Mouse (Mus musculus): Measurements from ENCODE around the gene Ehbp1.

The Ehbp1 gene

DNA sequence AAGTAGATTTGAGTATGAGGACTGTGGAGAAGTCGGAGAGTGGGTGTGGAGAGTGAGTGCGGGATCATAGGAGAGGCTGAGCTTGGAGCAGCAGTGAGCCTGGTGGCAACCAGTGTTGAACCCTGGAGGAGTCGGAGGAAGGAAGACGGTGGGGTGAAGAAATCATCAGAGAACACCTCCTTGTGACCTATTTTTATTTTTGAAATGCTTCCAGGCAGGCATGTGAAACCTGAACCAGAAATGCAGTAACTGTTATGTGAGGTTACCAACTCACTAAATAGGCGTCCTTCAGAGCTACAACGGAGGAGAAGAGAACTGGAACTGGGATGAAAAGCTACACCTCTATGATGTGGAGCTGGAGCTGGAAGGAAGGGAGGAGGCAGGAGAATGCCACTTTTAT is 144.2 kb downstream of the Ehbp1 start:
- no peak for DNase-seq (ENCODE audit: low spot score in 2 of 2)

DNA sequence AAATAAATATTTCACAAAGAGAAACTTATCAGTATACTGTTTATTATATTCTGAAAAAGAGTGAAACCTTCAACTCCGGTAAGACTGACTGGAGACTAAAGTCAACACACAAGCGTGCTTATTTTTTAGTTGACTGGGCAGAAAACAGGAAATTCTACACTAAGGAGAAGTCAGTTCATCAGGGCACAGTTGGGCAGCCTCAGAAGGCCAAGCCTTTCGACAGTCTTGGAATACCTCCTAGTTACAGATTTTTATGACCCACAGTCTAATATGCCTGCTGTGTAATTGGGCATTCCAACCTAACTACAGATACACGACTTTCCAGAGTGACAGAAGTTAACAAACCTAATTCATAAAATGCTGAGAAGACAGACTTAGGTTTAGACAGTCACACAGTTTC is 145.3 kb downstream of the Ehbp1 start:
- no peak for DNase-seq (ENCODE audit: low spot score in 2 of 2)

DNA sequence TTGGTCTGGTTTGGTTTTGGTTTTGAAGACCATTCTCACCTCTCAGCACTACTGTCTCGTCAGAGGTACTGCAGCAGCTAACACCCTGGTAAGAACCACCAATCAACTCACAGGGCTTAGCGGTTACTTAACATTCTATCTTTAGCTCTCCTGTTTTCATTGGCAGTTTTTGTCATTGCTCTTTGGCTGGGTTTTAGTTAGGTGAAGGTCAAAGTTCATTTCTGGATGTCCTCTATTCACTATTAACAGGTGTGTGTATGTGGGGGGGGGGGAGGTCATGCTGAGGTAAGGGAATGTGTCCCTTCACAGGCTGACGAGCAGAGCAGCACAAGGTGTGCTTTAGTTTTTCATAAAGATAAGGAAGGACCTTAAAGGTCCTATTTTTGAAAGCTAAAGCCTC is 147.5 kb downstream of the Ehbp1 start:
- no peak for DNase-seq (ENCODE audit: low spot score in 2 of 2)

DNA sequence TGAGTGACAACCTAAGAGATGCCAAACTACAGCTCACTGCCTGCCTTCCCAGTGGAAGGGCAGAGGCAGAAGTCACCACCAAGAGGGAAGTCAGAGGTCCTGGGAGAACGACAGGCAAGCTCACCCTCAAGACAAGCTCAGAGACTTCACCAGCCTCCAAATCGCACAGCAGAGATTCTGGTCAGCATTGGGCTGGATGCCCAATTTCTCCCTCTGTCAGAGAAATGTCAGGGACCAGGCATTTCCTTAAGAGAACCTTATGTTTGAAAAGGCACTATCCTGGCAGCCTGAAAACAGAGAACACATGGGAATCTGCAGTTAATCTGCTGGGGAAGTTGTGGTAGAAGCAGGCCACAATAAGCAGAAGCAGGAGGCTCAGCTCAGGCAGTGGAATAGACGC is 151.5 kb downstream of the Ehbp1 start:
- DNase-seq (ENCODE audit: low spot score in 2 of 2): no peak

DNA sequence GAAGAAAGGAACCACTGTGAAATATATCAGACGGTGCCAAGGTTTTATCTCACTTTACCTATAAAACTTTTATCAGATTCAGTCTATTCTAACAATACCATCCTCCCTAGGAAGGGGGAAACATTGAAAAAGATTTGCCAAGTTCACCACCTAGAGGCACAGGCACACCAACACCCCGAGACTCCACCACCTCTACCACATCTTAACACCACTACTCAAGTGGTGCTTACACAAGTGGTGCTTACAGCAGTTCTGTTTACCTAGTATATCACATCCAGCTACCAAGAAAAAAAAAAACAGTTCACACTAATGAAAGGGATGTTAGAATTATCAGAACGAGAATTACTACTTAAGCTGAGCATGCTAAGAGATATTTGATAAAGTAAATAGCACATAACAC is 152.1 kb downstream of the Ehbp1 start:
- no peak for DNase-seq (ENCODE audit: low spot score in 2 of 2)

DNA sequence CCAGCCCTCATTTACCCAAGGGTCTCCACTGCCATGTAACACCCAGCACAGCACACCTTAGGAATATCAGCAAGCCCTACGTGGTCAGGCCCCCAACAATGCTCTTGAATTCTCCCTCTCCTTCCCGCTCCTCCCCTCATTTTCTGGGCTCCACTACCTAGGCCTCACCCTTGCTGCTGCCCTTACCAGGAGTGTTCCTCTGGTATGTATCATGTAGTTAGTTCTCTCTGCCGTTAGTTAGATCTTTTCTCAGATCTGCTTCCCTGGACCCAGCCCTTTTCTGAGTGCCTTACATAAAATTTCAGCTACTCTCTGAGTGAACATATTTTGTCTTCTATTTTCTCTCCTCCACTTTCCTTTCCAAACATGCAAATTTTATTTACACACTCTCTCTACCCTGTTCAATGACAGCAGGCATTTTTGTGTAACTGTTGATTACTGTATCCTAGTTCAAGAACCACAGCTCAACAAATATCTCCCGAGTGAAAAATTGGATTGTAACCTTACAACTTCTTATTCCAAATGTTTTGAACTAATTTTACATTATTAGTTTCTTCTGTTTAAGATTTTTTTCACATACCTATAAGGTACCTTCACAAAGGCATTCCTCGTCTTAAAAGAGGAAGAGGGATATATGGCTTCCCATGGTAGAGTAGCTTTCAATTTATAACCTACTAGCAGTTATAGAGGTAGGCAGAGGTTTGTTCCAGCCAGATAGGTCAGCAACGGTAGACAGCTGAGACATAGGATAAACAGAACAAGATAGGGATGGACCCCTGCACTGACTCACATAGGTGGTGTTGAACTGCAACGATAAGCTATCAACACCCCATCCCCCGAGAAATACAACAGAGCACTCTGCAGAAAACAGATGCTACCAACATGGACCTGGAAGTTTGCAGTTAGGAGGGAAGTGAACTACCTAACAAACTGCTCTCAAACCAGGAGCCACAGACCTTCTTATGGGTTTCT is 160.3 kb downstream of the Ehbp1 start:
- no peak for DNase-seq (ENCODE audit: low spot score in 2 of 2)

DNA sequence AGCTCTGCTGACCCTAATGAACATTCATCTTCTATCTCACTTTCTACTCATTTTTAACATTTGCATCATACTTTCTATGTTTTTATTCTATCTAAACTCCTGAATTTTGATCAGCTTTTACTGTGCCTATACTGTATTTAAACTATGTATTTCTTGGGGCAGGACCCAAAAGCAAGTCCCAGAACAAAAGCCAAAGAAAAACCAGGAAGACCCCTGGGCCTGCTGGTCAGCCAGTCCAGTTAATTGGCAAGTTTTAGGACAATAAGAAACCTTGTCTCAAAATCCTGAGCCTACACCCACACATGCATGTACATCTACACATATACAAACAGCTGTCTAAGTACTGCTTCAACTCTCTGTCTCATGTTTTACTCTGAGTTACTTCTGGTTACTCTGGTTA is 161.9 kb downstream of the Ehbp1 start:
- DNase-seq (ENCODE audit: low spot score in 2 of 2): no peak

DNA sequence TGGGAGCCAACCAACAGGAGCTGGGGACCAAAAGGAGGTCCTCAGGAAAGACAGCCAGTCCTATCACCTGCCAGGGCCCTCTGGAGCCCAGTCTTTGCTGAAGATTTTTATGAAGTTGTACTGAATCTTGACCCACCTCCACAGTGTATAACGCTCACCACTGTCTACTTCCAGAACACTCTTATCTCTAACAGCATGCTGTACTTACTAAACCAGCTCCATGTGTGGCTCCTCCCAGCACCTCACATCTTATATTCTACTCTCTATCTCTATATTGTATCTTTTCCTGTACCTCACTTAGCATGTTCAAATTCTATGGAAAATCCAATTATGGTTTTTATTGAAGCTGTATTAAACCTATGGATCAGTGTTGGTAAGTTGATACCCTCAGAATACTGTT is 163.5 kb downstream of the Ehbp1 start:
- no peak for DNase-seq (ENCODE audit: low spot score in 2 of 2)

DNA sequence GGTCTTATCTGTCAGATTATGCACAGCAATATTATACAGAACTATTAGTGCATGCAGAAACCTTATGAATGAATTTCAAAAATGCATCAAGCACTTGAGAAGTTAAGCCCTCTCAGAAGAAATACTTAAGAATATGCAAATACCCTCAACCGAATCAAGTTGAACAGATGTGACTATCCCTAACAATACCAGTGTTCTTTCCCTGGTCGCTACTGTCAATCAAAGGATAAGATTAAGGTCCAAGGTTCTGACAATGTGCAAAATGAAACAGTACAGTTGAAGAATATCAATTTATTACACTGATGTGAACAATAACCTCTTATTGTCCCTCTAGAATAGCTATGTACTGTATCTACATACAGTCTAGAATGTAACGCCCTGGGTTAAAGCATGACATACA is 167.8 kb downstream of the Ehbp1 start:
- no peak for DNase-seq (ENCODE audit: low spot score in 2 of 2)

DNA sequence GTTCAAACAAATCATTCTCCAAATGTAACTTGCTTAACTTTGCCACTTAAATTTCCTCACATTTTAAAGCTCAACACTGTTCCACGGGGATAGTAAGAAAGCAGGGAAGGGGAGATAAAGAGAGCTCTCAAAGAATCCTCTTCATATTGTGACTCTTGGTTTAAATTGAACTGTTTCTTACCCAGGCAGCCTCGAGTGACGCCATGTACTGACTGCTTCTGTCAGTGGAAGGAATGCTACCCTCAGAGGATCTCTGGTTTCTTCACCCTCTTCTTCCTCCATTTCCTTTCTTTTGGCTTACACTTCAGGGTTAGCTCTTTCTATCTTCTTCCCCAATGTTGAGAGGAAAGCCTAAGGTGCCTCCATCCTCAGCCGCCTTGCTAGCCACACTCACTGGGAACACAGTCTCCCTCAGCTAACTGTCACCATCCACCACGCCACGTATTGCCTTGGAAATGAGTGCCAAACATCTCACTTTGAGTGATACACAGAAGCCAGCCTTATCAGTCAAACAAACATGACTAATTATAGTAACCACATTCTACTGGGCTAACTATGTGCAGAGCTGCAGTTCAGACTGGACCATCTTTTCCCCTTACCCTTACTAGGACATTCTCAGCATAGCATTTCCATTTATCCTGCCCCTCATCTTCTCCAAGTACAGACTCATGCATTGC is 171.0 kb downstream of the Ehbp1 start:
- no peak for DNase-seq (ENCODE audit: low spot score in 2 of 2)

DNA sequence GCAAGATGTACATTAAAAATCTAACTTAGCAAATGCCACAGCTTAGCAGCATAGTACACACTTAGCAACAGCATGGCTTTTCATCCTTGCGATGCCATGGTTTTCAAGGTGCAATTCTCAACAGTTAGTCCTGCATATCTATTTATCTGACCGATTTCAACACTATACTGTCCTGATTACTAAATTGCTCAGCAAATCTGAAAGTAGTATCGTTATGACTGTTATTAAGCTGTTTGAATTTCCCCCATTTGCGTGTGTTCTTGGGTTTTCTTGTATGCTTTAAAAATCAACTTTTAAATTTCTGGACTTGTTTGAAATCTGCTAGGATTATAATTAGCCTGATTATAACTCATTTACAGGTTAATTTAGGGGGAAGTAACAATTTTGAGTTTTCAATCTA is 184.2 kb downstream of the Ehbp1 start:
- no peak for DNase-seq (ENCODE audit: low spot score in 2 of 2)

DNA sequence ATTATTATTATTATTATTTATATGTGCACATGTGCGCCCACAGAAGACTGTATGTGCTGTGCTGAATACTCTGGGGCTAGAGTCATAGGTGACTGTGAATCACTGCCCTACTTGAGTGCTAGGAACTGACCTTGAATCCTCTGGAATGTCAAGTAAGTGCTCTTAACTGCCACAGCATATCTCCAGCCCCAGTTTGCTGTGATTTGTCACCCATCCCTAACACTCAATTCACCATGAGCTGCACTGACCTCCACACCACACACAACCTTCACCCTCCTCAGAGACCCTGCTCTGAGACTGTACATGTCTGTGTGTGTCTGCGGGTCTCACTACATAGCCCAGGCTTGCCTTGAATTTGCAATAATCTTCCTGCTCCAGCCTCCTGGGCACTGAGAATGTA is 185.9 kb downstream of the Ehbp1 start:
- DNase-seq (ENCODE audit: low spot score in 2 of 2): no peak

DNA sequence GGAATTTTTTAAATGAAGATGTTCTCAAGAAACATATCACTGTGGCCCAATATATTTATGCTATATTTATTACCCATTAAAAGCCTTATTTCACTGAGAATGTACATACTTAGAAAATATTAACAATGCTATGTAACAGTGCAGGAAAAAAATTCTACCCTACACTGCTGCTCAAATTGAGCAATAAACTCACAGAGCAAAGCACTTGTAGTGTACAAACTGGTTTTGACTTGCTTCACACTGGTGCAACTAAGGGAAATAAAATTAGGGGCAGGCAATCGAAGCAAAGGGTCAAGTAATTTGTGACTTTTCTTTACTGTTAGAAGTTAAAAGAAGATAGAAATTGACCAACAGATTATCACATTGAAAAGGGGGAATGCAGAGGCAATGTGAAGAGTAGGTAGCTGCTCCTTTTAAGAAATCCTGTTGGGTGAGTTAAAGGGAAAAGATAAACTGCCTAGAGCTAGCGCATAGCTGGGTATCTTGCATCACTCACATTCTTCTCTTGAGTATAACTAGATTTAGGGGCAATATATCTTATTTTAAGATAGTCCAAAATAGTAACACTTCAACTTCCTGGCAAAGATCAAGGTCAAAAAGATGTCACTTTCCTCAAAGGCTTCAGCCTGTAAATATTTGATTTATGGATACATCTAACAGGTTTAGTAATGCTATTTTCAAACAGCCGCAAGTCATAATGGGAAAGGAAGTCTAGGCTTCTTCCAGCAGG is 186.6 kb downstream of the Ehbp1 start:
- no peak for DNase-seq (ENCODE audit: low spot score in 2 of 2)

DNA sequence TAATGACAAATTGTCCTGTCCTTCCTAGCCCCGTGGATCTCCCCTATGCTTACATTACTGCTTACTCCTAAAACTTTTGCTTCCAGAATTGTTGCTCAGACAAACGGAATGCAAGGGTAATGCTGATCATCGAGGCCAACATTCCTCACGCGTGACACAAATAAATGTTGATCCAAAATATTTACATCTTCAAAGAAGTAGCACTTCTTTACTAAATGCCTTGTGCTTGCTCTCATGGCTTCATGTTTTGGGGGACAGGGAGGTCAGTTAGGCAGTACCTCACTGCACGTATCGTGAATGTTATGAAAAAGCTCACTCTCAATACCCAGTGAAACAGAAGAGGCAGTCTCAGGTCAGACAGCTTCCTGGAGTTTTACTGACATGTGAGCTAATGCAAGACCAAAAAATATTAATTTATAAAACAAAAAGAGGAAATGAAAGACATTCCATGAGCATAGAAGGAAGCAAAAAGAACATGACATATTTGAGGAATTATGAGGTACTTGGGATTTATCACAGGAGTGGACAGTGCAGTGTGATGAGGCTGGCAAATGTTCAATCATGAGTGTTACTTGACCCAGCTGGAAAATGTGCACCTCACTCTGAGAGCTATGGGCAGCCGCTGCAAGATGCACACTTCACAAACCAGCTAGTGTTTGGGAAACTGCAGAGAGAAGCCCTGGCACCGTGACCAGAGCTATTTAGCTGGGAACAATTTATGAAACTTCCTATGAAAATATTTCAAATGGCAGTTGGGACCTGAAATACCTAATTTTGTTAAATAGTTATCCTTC is 187.4 kb downstream of the Ehbp1 start:
- DNase-seq (ENCODE audit: low spot score in 2 of 2): no peak

DNA sequence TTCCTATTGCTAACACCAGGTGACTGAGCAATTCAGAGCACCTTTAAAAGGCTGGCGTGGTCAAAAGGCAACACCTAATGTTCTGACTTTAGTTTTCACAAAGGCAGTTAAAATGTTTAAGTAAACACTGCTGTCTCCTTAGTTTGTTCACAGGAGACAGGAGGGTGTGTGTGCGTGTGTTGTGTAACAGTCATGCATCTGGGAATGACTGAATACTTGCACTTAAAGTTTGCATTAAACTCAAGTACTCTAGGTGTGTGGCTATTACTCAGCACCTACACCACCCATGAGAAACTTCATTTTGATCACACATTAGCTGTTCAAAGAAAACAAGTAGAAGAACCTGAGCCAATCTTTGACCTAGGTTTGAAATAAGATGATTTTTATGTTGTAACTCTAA is 201.4 kb downstream of the Ehbp1 start:
- DNase-seq (ENCODE audit: low spot score in 2 of 2): no peak

DNA sequence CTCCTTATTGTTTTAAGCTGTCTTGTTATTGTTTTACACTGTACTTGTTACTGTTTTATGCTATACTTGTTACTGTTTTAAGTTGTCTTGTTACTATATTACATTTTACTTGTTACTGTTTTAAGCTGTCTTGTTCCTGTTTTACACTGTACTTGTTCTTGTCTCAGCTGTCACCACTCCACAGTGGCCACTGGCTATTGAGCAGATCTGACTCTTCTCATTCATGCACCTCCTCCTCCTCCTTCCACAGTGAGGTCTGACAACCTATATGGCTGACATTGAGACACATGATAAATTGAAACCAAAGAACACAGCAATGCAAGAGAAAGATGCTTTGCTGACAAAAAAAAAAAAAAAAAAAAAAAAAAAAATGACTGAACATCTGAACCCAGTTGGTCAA is 203.6 kb downstream of the Ehbp1 start:
- DNase-seq (ENCODE audit: low spot score in 2 of 2): no peak

DNA sequence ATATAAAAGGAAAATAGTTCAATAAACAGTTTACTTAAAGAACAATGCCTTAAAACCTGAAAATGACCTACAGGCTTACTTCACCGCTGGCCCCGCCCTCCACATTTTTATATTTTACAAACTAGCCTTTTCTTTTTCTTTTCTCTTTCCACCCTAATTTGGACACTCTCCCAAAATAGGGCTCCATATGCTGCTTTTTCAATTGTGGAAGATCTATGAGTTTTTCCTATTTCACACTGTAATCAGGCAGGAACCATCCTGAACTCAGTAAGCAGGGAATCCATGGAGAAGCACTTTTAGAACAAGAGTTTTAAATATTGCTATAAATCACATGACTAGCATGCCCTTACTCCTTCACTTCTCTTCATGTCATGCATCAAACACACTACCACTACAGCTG is 216.9 kb downstream of the Ehbp1 start:
- DNase-seq (ENCODE audit: low spot score in 2 of 2): no peak

DNA sequence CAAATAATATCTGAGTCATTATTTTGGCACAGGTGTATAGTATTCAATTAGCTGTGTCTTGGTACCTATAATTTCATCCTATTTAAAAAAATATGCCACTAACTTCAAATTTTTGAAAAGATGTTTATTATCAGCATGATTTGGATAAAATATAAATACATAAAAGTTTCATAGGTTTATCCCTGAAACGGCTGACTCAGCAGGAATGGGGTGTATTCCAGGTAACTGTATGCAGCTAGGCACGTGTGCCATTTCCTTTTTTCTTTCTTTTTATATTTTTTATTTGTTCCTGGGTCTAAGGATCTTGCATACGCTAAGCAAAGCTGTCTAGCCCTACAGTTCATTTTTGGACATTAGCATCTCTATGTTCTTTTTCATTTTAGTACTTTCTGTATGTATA is 223.2 kb downstream of the Ehbp1 start:
- no peak for DNase-seq (ENCODE audit: low spot score in 2 of 2)

DNA sequence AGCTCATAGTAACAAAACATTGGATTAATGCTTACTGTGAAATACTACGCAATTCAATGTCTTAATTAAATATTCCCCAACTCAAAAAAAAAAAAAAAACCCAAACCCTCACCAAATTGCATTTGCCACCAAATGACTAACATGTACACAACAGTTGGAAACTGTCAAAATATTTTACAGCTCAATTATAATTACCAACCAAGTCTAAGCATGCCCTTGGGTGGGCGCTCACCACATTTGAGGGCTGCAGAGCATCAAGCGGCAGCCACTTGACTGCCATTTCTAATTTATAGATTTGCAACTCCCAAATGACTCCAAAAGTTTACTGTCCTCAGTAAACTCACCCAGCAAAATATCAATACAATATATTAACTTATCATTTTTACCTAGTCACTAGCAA is 229.9 kb downstream of the Ehbp1 start:
- no peak for DNase-seq (ENCODE audit: low spot score in 2 of 2)

DNA sequence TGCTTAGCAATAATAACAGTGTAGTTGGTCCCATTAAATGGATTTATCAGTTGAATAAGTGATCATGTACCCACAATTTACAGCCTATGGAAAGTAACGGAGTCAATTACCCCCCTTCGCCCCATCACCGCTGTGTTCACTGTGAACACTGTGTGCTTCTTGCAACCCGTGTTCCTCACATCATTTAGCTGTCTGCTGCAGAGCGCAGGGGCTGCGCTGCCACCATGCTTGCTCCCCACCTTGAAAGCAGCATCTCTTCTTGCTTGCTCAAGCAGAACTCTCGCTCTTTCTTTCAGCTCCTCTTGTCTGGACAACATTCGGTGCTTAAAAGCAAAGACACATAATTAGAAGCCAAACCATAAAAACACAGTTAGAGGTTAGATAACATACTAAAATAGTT is 252.7 kb downstream of the Ehbp1 start:
- no peak for DNase-seq (ENCODE audit: low spot score in 2 of 2)

DNA sequence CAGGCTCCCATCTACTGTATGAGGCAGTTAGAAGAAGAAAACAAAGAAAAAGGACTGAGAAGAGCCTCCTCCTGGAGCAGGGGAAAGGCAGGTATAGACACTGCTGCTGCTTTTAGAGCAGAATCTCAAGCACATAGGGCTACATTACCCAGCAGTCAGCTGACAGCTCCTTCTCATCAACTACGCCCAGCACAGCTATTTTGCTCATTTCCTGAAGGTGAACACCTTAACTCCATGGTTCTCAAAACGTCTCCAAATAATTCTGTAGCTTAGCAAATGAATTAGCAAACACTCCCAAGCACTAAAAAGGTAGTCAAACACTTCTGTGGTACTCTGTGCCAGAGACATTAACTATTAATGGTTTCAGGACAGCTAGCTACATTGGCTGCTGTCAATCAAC is 278.7 kb downstream of the Ehbp1 start:
- DNase-seq (ENCODE audit: low spot score in 2 of 2): no peak

DNA sequence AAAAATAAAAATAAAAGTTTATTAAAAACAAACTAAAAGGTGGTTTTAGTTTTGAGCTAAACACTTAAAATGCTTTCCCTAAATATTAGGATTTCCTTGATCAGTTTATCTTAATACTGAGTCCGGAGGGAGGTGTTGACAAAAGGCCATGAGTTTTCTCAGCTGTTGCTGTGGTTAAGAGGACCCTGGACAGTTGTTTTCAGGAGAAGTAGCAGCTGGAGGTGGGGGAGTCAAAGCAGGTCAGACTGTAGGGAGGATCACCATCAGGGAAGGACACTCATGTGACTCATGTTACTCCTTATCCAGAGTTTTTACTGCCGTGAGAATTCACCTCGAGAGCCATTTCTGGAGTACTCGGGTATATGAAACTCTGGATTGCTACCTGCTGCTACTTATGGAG is 280.4 kb downstream of the Ehbp1 start:
- DNase-seq (ENCODE audit: low spot score in 2 of 2): no peak
